Mouse (Mus musculus) E14TG2a.4 (cell line): ENCODE measurements at regions not wholly inside any gene's neighbourhood (a gene's known extent, or its start where the extent isn't known, plus 50 kb on each side); places are given as distances from the start of the nearest gene placed in this dataset.

ENCODE experiments used
- CTCF ChIP-seq: conservative IDR thresholded peaks from 2 replicates; pipeline ENCODE4 v1.5.1; 2014; ENCODE audit warnings: low read length
- NANOG ChIP-seq: IDR thresholded peaks from 2 replicates; pipeline ENCODE4 v1.6.1; 2014; ENCODE audit warnings: borderline replicate concordance, low read length, mixed read lengths
- POU5F1 ChIP-seq: IDR thresholded peaks from 2 replicates; pipeline ENCODE4 v1.6.1; 2014; ENCODE audit warnings: low read length, borderline replicate concordance

DNA sequence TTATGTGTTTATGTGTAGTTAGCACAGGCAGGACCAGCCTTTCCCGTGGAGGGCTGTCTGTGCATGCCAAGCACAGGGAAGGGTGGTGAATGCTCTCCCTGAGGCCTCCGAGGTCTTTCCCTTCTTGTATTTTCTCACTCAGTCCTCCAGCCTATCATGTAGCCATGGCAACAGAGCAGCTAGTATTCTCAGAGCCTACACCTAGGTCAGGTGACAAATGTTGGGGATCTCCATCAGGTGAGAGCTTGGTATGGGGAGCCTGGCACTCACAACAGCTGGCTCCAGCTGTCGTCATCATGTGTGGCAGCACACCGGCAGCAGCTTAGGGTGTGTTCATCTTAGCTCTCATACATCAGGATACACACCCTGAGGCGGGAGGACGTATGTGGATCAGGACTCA lies 231.3 kb downstream of the Mroh4 start:
- TF ChIP-seq CTCF (no peak), POU5F1 (no peak), NANOG (no peak)
